Mouse (Mus musculus): Measurements from ENCODE around the gene Onecut3.

Gene Onecut3

DNA sequence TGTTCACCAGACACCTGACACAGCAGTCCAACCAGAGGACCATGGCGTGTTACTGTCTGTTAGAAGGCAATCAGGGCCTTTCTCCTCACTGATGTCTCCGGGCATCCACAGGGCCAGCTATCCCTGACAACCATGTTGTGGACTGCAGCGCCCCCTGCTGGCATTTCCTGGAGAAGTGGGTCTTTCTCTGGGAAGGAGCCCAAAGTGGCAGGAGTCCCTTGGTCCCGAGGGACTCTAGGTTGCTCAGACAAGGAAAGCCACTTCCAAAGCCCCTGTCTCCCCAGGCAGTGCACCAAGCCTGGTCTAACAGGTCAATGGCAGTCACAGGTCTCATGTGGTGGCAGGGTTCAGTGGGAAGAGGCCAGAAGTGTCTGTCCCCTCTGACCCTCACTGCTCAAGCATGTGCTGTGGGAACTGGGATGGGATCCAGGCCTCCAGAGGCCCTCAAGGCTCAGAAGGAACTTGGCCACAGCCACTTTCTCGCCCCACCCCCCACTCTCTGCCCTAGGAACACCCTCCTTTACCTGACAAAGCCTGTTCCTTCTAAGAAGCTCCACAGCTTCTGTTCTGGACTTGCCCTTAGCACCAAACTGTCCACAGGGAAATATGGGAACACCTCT, 62.8 kb downstream of the Onecut3 start:
- peak; percentile 88 for DNase-seq

DNA sequence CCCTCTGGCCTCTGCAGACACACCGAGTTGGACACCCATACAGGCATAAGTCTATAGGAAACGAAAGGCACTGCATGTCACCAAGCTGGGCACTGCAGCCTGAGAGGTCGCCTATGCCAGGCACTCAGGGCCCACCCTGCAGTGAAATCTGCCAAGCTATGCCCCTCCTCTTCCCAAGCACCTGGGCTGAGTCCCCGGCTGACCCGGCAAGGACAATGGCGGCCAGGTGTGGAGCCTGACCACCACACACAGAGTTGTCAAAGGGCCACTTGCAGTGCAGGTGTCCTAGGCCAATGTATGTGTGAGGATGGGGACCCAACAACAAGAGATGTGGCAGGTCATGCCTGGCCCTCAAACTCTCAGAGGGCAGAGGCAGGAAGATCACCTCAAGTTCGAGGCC, 64.8 kb downstream of the Onecut3 start:
- no peak for DNase-seq

DNA sequence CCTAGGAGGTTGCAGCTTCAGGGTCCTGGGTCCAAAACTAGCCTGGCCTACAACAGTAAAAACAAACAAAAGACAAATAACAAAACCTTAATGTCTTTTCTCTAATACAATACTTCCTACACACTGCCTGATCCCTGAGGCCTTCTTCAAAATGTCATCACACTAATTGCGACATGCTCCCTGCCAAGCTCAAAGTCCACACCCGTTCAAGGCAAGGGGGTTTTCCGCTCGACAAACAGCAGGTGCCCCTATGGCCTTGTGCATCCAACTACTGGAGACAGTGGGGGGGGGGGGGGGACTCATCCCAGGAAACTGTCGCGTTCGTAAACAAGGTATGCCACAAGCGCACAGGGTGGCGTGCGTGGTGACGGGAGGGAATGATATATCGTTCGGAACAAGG, 66.0 kb downstream of the Onecut3 start:
- no peak for DNase-seq

DNA sequence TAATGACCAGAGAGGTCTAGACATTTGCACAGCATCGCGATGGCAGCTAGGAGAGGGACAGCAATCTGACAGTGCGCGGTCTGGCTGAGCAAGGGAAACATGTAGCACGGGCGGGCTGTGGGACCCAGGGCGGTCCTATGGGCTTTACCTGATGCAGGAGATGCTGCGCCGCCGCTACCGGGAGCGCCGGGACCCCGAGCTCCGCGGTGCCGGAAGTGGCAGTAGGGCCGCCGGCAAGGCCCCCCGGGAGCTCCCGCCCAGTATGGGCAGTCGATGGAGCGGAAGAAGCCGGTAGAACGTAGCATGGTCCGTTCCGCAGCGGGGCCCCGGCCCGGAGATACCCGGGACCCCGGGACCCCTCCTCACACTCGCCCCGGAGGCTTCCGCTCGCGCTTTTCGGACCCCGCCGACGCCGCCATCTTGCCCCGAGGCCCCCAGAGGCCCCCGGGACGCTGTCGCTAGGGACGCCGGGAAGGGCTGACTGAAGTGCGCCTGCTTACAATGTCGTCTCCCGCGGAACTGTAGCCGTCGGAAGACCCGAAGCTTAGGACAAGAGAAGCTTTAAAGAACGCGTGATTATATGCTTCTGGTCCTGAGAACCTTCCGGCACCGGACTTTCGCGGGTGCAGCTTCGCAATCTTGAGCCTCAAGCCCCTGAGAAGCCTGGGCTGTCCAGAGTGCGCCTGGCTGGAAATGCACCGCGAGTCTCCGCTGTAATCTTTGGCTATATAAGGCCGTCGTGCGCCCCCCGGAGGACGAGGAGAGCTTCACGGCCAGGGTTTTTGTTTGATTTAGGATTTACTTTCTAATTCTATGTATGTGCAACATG, 66.7 kb downstream of the Onecut3 start, which contains the start of gene Rexo1:
Rexo1 (minus strand) TSS at position 445 of the 829 bp plus-strand sequence.
- DNase-seq: peak; percentile 94

DNA sequence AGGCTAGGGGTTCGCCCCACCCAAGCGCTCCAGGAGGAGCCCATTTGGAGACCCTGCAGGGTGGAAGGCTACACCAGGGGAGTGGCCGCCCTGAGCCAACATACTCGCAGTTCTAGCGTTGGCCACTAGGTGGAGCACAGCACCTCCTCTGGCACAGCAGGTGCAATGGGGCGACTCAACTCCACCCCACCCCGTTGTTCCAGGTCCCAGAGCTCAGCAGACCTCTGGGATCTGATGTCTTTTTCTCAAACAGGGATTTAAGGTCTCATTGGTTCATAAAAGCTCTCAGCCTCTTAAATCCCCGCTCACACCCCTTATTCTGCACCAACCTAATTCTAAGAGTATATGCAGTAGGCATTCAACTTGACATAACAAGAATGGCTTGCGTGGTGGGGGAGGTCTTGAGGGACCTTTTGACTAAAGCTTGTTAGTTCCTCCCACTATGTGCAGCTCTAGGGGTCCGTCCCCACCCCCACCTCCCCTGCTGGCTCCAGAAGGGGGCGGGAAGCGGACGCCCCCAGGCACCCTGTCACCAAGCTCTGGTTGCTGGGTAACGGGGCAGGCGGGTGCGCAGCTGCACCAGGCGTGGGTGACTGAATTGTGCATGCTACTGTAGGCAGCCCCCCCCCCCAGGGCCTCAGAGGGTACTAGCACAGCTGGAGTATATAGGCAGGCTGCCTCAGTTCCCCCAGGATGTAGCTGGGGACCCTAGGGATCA, 71.9 kb downstream of the Onecut3 start:
- DNase-seq: peak; percentile 94

All from lung, postnatal 14 days (tissue).